Comparison of ENCODE assay signal across 34 mouse cellular contexts in genomic region chr9:119908708-119909107, GRCm38 (mm10). TPM values are rescaled to one million over a fixed set of nuclear protein-coding genes. Genes with fewer than 3 reads are reported as not detected.
"Had no signal": no experiment of that assay in that cellular context is flagged by ENCODE, and none has a peak within 500 bp of the region (broad histone marks: within the 10 kb centered on the region; RNA-seq: fewer than 3 reads in every experiment).

No protein-coding gene starts in this region.

- H3K4me1 ChIP-seq: limb, embryonic 10.5 days; limb, embryonic 12.5 days; limb, embryonic 13.5 days; limb, embryonic 15.5 days; liver, embryonic 12.5 days; liver, embryonic 13.5 days; liver, embryonic 15.5 days; lung, embryonic 15.5 days; megakaryocyte, embryonic 14.5 days; midbrain, embryonic 10.5 days; midbrain, embryonic 12.5 days; midbrain, embryonic 13.5 days; midbrain, embryonic 15.5 days; neural tube, embryonic 12.5 days; neural tube, embryonic 13.5 days had no signal

- DNase-seq: left cerebral cortex, postnatal 4 days; liver; liver, embryonic 13.5 days; liver, postnatal 0 days; lung, adult 18-20 months; lung, adult 2 months; lung, embryonic 14.5 days; lung, postnatal 10 days; lung, postnatal 14 days; lung, postnatal 36 days; lung, postnatal 4 days; midbrain, embryonic 14.5 days had no signal

- H3K4me3 ChIP-seq: limb, embryonic 10.5 days; limb, embryonic 12.5 days; limb, embryonic 13.5 days; limb, embryonic 15.5 days; liver, embryonic 12.5 days; liver, embryonic 13.5 days; liver, embryonic 15.5 days; lung, embryonic 15.5 days; megakaryocyte, embryonic 14.5 days; midbrain, embryonic 10.5 days; midbrain, embryonic 12.5 days; midbrain, embryonic 13.5 days; midbrain, embryonic 15.5 days; myocyte; neural tube, embryonic 12.5 days; neural tube, embryonic 13.5 days had no signal

- H3K27ac ChIP-seq: limb, embryonic 10.5 days; limb, embryonic 12.5 days; limb, embryonic 13.5 days; limb, embryonic 15.5 days; liver, embryonic 12.5 days; liver, embryonic 13.5 days; liver, embryonic 14.5 days; liver, embryonic 15.5 days; lung, embryonic 15.5 days; macrophage; midbrain, embryonic 10.5 days; midbrain, embryonic 12.5 days; midbrain, embryonic 13.5 days; midbrain, embryonic 15.5 days; neural tube, embryonic 12.5 days; neural tube, embryonic 13.5 days had no signal

- ATAC-seq: liver, embryonic 12.5 days; liver, postnatal 0 days; lung, postnatal 0 days; midbrain, embryonic 13.5 days; midbrain, embryonic 15.5 days; midbrain, embryonic 16.5 days had no signal

- H3K9me3 ChIP-seq: limb, embryonic 10.5 days; limb, embryonic 12.5 days; limb, embryonic 13.5 days; limb, embryonic 15.5 days; liver, embryonic 12.5 days; liver, embryonic 13.5 days; liver, embryonic 15.5 days; lung, embryonic 15.5 days; megakaryocyte, embryonic 14.5 days; midbrain, embryonic 10.5 days; midbrain, embryonic 12.5 days; midbrain, embryonic 13.5 days; midbrain, embryonic 15.5 days; neural tube, embryonic 12.5 days; neural tube, embryonic 13.5 days had no signal

- H3K4me2 ChIP-seq: limb, embryonic 12.5 days; limb, embryonic 13.5 days; limb, embryonic 15.5 days; liver, embryonic 11.5 days; liver, embryonic 12.5 days; liver, embryonic 13.5 days; liver, embryonic 15.5 days; lung, embryonic 14.5 days; lung, embryonic 15.5 days; midbrain, embryonic 11.5 days; midbrain, embryonic 12.5 days; midbrain, embryonic 13.5 days; midbrain, embryonic 15.5 days; neural tube, embryonic 12.5 days; neural tube, embryonic 13.5 days had no signal

- H3K9ac ChIP-seq: limb, embryonic 12.5 days; limb, embryonic 13.5 days; limb, embryonic 15.5 days; liver, embryonic 12.5 days; liver, embryonic 13.5 days; liver, embryonic 14.5 days; liver, embryonic 15.5 days; liver, postnatal 0 days; lung, embryonic 14.5 days; lung, embryonic 15.5 days; midbrain, embryonic 12.5 days; midbrain, embryonic 13.5 days; midbrain, embryonic 15.5 days; neural tube, embryonic 12.5 days; neural tube, embryonic 13.5 days had no signal

- H3K27me3 ChIP-seq: limb, embryonic 12.5 days; limb, embryonic 13.5 days; limb, embryonic 15.5 days; liver, embryonic 12.5 days; liver, embryonic 13.5 days; liver, embryonic 15.5 days; lung, embryonic 15.5 days; megakaryocyte, embryonic 14.5 days; midbrain, embryonic 12.5 days; midbrain, embryonic 13.5 days; midbrain, embryonic 15.5 days; neural tube, embryonic 12.5 days; neural tube, embryonic 13.5 days had no signal

RNA-seq across cellular contexts. Expression of gene Ttc21a, which starts 28.7 kb away (rescaled TPM):
- polyA plus RNA-seq: liver, adult 2 months had no signal
